Mouse (Mus musculus): Measurements from ENCODE around the gene Slc9c1. TPM values are rescaled to one million over a fixed set of nuclear protein-coding genes. Genes with fewer than 3 reads are reported as not detected.

Slc9c1 gene
- polyA plus RNA-seq, 1 experiment from 2014 or later = not detected

- WGBS = 84% methylated on average over 4 of the region's 4 CpGs
- Histone ChIP-seq H3K4me3 (ENCODE audit: low read depth, low read length) (no peak within 1 kb of the TSS), H3K4me1 (ENCODE audit: control insufficient read depth, insufficient read depth, low read length) (0 out of 2 replicates have a peak, but pooled peaks cover 2% of the 10 kb centered on the region), H3K9ac (ENCODE audit: low read depth, low read length) (no peak within 1 kb of the TSS), H3K4me2 (ENCODE audit: low read length) (no peak within 1 kb of the TSS), H3K27ac (ENCODE audit: low read length) (no peak within 1 kb of the TSS), H3K9me3 (replicated peaks; ENCODE audit: control insufficient read depth, low read length, poor library complexity, severe bottlenecking) (no peaks in the 10 kb centered on the region), H3K27me3 (ENCODE audit: control insufficient read depth, insufficient read depth, low read depth, low read length) (no peaks in the 10 kb centered on the region; the same call in 1 of the 2 replicates), H3K36me3 (ENCODE audit: control insufficient read depth, insufficient read depth, low read length) (no peaks in the 10 kb centered on the region)
- ATAC-seq = no peak
Measured at GRCm38 (mm10) chr16:45610267-45610666, 75.2 kb downstream of the Slc9c1 start, which contains the start of gene Gcsam. TSS of gene Gcsam (plus strand) at chr16:45610380.

- Histone ChIP-seq H3K4me3 (ENCODE audit: low read depth, low read length) (no peak overlapping the region), H3K4me2 (ENCODE audit: low read length) (no peak overlapping the region), H3K4me1 (ENCODE audit: control insufficient read depth, insufficient read depth, low read length) (0 out of 2 replicates have a peak, but pooled peaks cover 2% of the 10 kb centered on the region), H3K9me3 (replicated peaks; ENCODE audit: control insufficient read depth, low read length, poor library complexity, severe bottlenecking) (no peaks in the 10 kb centered on the region), H3K36me3 (ENCODE audit: control insufficient read depth, insufficient read depth, low read length) (no peaks in the 10 kb centered on the region), H3K9ac (ENCODE audit: low read depth, low read length) (no peak overlapping the region), H3K27ac (ENCODE audit: low read length) (no peak overlapping the region), H3K27me3 (ENCODE audit: control insufficient read depth, insufficient read depth, low read depth, low read length) (no peaks in the 10 kb centered on the region; the same call in 1 of the 2 replicates)
- WGBS = 38% methylated on average over 2 of the region's 2 CpGs
- no peak for ATAC-seq
Measured at GRCm38 (mm10) chr16:45613247-45613646, 78.1 kb downstream of the Slc9c1 start.

DNA sequence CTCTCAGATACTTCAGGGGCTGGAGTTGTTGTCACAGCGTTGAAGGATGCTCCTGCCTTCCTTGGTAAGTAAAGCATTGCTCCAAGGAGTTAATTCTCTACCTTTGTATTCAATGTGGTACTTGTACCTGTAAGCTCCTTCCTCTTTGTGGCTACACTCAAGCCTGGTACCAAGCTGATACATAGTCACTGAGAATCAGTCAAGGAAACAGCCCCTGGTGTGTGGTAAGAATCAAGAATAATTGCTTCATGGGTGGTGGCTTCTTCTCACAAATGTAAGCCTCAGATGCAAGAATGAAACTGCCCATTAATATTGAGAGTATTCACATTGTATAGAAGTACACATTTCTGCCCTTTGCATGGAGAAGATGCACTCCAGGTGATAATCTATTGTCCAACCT is 80.8 kb downstream of the Slc9c1 start:
- H3K4me2 ChIP-seq (ENCODE audit: low read length) = no peak overlapping the region
- no peaks in the 10 kb centered on the region for H3K36me3 ChIP-seq (ENCODE audit: control insufficient read depth, insufficient read depth, low read length)
- no peak overlapping the region for H3K27ac ChIP-seq (ENCODE audit: low read length)
- no peaks in the 10 kb centered on the region for H3K9me3 ChIP-seq (replicated peaks; ENCODE audit: control insufficient read depth, low read length, poor library complexity, severe bottlenecking)
- 96% methylated on average over 1 of the region's 1 CpGs for WGBS
- 0 out of 2 replicates have a peak, but pooled peaks cover 2% of the 10 kb centered on the region for H3K4me1 ChIP-seq (ENCODE audit: control insufficient read depth, insufficient read depth, low read length)
- H3K27me3 ChIP-seq (ENCODE audit: control insufficient read depth, insufficient read depth, low read depth, low read length) = no peaks in the 10 kb centered on the region; the same call in 1 of the 2 replicates
- ATAC-seq = no peak
- H3K4me3 ChIP-seq (ENCODE audit: low read depth, low read length) = no peak overlapping the region
- H3K9ac ChIP-seq (ENCODE audit: low read depth, low read length) = no peak overlapping the region

DNA sequence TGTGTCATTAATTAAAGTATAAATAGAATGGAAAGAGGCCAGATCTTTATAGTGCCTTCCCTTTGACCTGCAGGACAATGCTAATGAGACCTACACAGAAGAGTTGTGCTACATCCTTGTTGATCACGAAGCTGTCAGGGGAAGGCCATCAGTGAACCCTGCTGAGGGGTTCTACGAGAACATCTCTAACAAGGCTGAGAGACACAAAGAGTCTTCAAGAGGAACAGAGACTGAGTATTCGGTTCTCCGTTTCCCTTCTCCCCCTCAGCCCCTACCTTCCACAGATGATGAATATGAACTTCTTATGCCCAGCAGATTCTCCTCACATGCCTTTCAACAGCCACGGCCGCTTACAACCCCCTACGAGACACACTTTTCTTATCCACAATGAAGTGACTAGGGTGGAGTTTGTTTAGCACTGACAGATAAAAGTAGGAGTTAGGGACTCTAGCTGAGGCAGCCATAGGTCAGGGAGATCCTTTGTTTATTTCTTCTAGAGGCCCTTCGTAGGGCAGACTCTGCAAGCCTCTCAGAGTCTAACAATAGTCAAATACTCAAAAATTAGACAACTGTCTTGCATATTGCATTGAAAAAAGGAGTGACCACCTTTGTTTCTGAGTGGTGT is 84.8 kb downstream of the Slc9c1 start:
- 77% methylated on average over 8 of the region's 8 CpGs for WGBS
- H3K36me3 ChIP-seq (ENCODE audit: control insufficient read depth, insufficient read depth, low read length) = no peaks in the 10 kb centered on the region
- H3K27ac ChIP-seq (ENCODE audit: low read length) = no peak overlapping the region
- H3K4me3 ChIP-seq (ENCODE audit: low read depth, low read length) = no peak overlapping the region
- no peak overlapping the region for H3K9ac ChIP-seq (ENCODE audit: low read depth, low read length)
- no peak overlapping the region for H3K4me2 ChIP-seq (ENCODE audit: low read length)
- no peaks in the 10 kb centered on the region for H3K9me3 ChIP-seq (replicated peaks; ENCODE audit: control insufficient read depth, low read length, poor library complexity, severe bottlenecking)
- no peak for ATAC-seq
- H3K4me1 ChIP-seq (ENCODE audit: control insufficient read depth, insufficient read depth, low read length) = no peaks in the 10 kb centered on the region
- no peaks in the 10 kb centered on the region for H3K27me3 ChIP-seq (ENCODE audit: control insufficient read depth, insufficient read depth, low read depth, low read length)

GRCm38 (mm10) chr16:45623230-45623629 is 88.1 kb downstream of the Slc9c1 start:
- Histone ChIP-seq H3K9ac (ENCODE audit: low read depth, low read length) (no peak overlapping the region), H3K4me1 (ENCODE audit: control insufficient read depth, insufficient read depth, low read length) (no peaks in the 10 kb centered on the region), H3K4me2 (ENCODE audit: low read length) (no peak overlapping the region), H3K4me3 (ENCODE audit: low read depth, low read length) (no peak overlapping the region), H3K9me3 (replicated peaks; ENCODE audit: control insufficient read depth, low read length, poor library complexity, severe bottlenecking) (no peaks in the 10 kb centered on the region), H3K27me3 (ENCODE audit: control insufficient read depth, insufficient read depth, low read depth, low read length) (no peaks in the 10 kb centered on the region), H3K36me3 (ENCODE audit: control insufficient read depth, insufficient read depth, low read length) (no peaks in the 10 kb centered on the region), H3K27ac (ENCODE audit: low read length) (no peak overlapping the region)
- 94% methylated on average over 4 of the region's 4 CpGs for WGBS
- ATAC-seq = no peak

DNA sequence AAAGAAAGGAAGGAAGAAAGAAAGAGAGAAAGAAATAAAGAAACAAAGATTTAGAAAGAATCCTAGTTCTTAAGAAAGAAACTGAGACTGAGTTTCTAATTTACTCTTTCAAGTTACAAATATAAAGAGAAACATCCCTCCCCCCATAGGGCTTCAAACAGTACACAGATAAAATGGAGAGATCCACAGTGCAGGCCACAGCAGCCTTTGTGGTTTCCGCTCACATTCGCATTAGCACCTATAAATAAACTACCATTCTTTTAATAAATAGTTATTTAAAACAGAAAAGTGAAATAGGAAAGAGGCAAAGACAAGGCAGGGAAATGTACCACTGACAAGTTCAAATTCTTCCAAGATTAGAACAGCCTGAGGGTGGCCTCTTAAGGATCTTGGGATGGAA is 89.7 kb downstream of the Slc9c1 start:
- no peak overlapping the region for H3K4me3 ChIP-seq (ENCODE audit: low read depth, low read length)
- no peak overlapping the region for H3K4me2 ChIP-seq (ENCODE audit: low read length)
- no peaks in the 10 kb centered on the region for H3K9me3 ChIP-seq (replicated peaks; ENCODE audit: control insufficient read depth, low read length, poor library complexity, severe bottlenecking)
- H3K27ac ChIP-seq (ENCODE audit: low read length) = no peak overlapping the region
- no peaks in the 10 kb centered on the region for H3K27me3 ChIP-seq (ENCODE audit: control insufficient read depth, insufficient read depth, low read depth, low read length)
- no peak overlapping the region for H3K9ac ChIP-seq (ENCODE audit: low read depth, low read length)
- H3K36me3 ChIP-seq (ENCODE audit: control insufficient read depth, insufficient read depth, low read length) = no peaks in the 10 kb centered on the region
- no peak for ATAC-seq
- WGBS = 91% methylated on average over 2 of the region's 2 CpGs
- H3K4me1 ChIP-seq (ENCODE audit: control insufficient read depth, insufficient read depth, low read length) = no peaks in the 10 kb centered on the region

DNA sequence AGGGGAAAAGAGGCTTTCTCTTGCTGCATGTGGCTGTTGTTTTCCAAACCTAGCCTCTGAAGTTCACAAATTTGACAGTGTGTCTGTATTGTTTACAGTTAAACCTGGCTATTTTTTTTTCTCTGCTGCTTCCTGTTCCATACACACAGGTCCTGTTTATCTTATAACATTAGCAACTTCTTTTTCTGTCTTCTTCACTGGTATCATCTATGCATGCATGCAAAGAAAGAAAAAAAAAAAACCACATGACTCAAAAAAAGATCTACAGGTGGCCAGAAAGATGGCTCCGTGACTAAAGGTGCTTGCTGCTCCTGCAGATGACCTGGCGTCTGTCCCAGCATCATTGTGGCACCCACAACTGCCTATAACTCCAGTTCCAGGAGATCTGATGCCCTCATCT is 90.2 kb downstream of the Slc9c1 start:
- H3K9me3 ChIP-seq (replicated peaks; ENCODE audit: control insufficient read depth, low read length, poor library complexity, severe bottlenecking) = no peaks in the 10 kb centered on the region
- no peak overlapping the region for H3K4me3 ChIP-seq (ENCODE audit: low read depth, low read length)
- no peak for ATAC-seq
- WGBS = 85% methylated on average over 2 of the region's 2 CpGs
- no peaks in the 10 kb centered on the region for H3K36me3 ChIP-seq (ENCODE audit: control insufficient read depth, insufficient read depth, low read length)
- no peaks in the 10 kb centered on the region for H3K27me3 ChIP-seq (ENCODE audit: control insufficient read depth, insufficient read depth, low read depth, low read length)
- H3K27ac ChIP-seq (ENCODE audit: low read length) = no peak overlapping the region
- H3K4me1 ChIP-seq (ENCODE audit: control insufficient read depth, insufficient read depth, low read length) = no peaks in the 10 kb centered on the region
- H3K4me2 ChIP-seq (ENCODE audit: low read length) = no peak overlapping the region
- H3K9ac ChIP-seq (ENCODE audit: low read depth, low read length) = no peak overlapping the region

DNA sequence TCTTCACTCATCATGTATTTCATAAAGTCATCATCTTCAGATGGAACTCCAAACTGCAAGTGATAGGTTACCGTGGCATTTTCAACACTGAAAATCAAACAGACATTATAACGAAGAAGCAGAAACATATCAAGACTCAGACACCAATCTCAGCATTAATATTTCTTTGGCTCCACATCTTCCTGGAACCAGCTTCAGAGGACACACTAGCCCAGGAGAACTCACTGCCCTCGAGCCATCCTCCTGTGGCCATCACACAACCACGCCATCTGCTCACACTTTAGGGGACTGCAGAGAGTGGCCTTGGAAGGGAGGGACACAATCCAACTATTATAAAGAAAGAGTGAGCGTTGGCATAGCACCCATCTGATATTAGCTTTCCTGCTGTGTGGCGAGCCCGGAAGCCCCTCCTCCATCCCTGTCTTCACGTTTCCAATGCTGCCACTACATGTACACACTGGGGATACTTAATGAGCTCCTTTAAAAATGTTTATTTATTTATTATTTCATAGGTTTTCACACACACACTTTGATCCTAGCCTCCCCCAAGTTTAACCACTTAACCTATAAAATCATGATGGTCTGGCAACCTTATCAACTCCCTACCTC is 94.5 kb downstream of the Slc9c1 start:
- H3K27me3 ChIP-seq (ENCODE audit: control insufficient read depth, insufficient read depth, low read depth, low read length) = no peaks in the 10 kb centered on the region
- ATAC-seq = no peak; the same call in 1 of the 2 replicates

GRCm38 (mm10) chr16:45630347-45630960 is 95.3 kb downstream of the Slc9c1 start:
- Histone ChIP-seq H3K4me2 (ENCODE audit: low read length) (no peak overlapping the region), H3K4me3 (ENCODE audit: low read depth, low read length) (no peak overlapping the region), H3K27ac (ENCODE audit: low read length) (no peak overlapping the region), H3K9me3 (replicated peaks; ENCODE audit: control insufficient read depth, low read length, poor library complexity, severe bottlenecking) (no peaks in the 10 kb centered on the region), H3K36me3 (ENCODE audit: control insufficient read depth, insufficient read depth, low read length) (no peaks in the 10 kb centered on the region), H3K27me3 (ENCODE audit: control insufficient read depth, insufficient read depth, low read depth, low read length) (no peaks in the 10 kb centered on the region), H3K4me1 (ENCODE audit: control insufficient read depth, insufficient read depth, low read length) (no peaks in the 10 kb centered on the region), H3K9ac (ENCODE audit: low read depth, low read length) (no peak overlapping the region)
- 56% methylated on average over 5 of the region's 5 CpGs for WGBS
- peak; percentile 93 for ATAC-seq

More for the DNA sequence above, 94.5 kb downstream of the Slc9c1 start:
- Histone ChIP-seq H3K9ac (ENCODE audit: low read depth, low read length) (no peak overlapping the region), H3K9me3 (replicated peaks; ENCODE audit: control insufficient read depth, low read length, poor library complexity, severe bottlenecking) (no peaks in the 10 kb centered on the region), H3K4me3 (ENCODE audit: low read depth, low read length) (no peak overlapping the region), H3K4me1 (ENCODE audit: control insufficient read depth, insufficient read depth, low read length) (no peaks in the 10 kb centered on the region), H3K36me3 (ENCODE audit: control insufficient read depth, insufficient read depth, low read length) (no peaks in the 10 kb centered on the region), H3K27ac (ENCODE audit: low read length) (no peak overlapping the region), H3K4me2 (ENCODE audit: low read length) (no peak overlapping the region)
- WGBS = 80% methylated on average over 8 of the region's 8 CpGs
